Mouse (Mus musculus) brown adipose tissue, adult 24 weeks (tissue): ENCODE measurements around the gene Rpl13a. TPM values are rescaled to one million over a fixed set of nuclear protein-coding genes. Genes with fewer than 3 reads are reported as not detected.
"Not testable (repeated sequence)": the region's sequence is repeated elsewhere in the genome, so short reads cannot be mapped to it uniquely, and the experiment has no call there.

Source experiments
- H3K27ac ChIP-seq: fragments of 200-500 bp; replicated peaks from 2 replicates; pipeline ENCODE4 v1.5.1; 2012; ENCODE audit warnings: low read depth, mild to moderate bottlenecking, low read length
- H3K4me1 ChIP-seq: fragments of 200-500 bp; 2 replicates; pipeline ENCODE4 v1.6.1; 2012; ENCODE audit warnings: low read length, mixed read lengths; ENCODE audit not compliant: control insufficient read depth, insufficient read depth, insufficient read length
- H3K4me3 ChIP-seq: fragments of 200-500 bp; 2 replicates; pipeline ENCODE4 v1.5.1; 2012; ENCODE audit warnings: low read depth, mild to moderate bottlenecking, low read length, moderate library complexity; ENCODE audit not compliant: insufficient read depth
- polyA plus RNA-seq: library from polyadenylated mRNA; stranded (reverse); fragments of >200 nt; gene quantifications from 2 replicates; pipeline ENCODE4 v1.2.4, GENCODE M21; 2012; ENCODE audit not compliant: missing spikeins, insufficient read depth, insufficient read length

Gene Rpl13a
- polyA plus RNA-seq, 1 experiment, result 1,142 TPM

- H3K27ac ChIP-seq, result peak overlapping the region; percentile 89
Measured at GRCm38 (mm10) chr7:45102441-45102840, 26.1 kb downstream of the Rpl13a start.

GRCm38 (mm10) chr7:45100046-45100445, 28.5 kb downstream of the Rpl13a start:
- H3K4me3 ChIP-seq, result peak overlapping the region; percentile 38

More at GRCm38 (mm10) chr7:45102441-45102840, 26.1 kb downstream of the Rpl13a start:
- H3K4me3 ChIP-seq, result peak overlapping the region; percentile 76
- peaks cover 42% of the 10 kb centered on the region for H3K4me1 ChIP-seq

GRCm38 (mm10) chr7:45098541-45099240, 29.9 kb downstream of the Rpl13a start:
- peak overlapping the region; percentile 45 for H3K27ac ChIP-seq

More at GRCm38 (mm10) chr7:45100046-45100445, 28.5 kb downstream of the Rpl13a start:
- Histone ChIP-seq H3K27ac (peak overlapping the region; percentile 86), H3K4me1 (peaks cover 43% of the 10 kb centered on the region)

GRCm38 (mm10) chr7:45097479-45097878, 31.1 kb downstream of the Rpl13a start:
- H3K4me3 ChIP-seq, result no peak overlapping the region
- H3K27ac ChIP-seq, result peak overlapping the region; percentile 68
- peaks cover 37% of the 10 kb centered on the region for H3K4me1 ChIP-seq

More at GRCm38 (mm10) chr7:45098541-45099240, 29.9 kb downstream of the Rpl13a start:
- Histone ChIP-seq H3K4me3 (no peak overlapping the region), H3K4me1 (peaks cover 39% of the 10 kb centered on the region)

GRCm38 (mm10) chr7:45095965-45096364, 32.6 kb downstream of the Rpl13a start:
- not testable (repeated sequence) for H3K4me3 ChIP-seq, H3K27ac ChIP-seq
- H3K4me1 ChIP-seq, result peaks cover 30% of the 10 kb centered on the region

DNA sequence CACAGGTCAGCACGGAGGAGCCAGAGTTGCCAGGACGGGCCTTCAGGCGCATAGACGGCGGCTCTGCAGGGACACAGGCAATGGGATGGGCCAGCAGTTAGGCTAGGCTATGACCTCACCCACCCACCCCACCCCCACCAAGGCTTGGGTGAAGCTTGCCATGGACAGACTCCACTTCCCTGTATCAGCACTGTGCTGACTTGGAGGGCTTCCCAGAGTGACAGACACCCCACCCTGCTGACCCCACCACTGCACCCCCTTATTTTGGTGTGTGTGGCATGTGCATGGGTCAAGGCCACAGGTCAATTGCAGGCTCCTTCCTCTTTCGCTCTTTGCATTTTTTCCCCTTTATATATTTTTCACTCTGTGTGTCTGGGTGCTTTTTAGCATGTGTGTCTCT, 33.2 kb downstream of the Rpl13a start:
- Histone ChIP-seq H3K4me1 (peaks cover 26% of the 10 kb centered on the region), H3K4me3 (no peak overlapping the region), H3K27ac (peak overlapping the region; percentile 38; the same call in 1 of the 2 replicates)

DNA sequence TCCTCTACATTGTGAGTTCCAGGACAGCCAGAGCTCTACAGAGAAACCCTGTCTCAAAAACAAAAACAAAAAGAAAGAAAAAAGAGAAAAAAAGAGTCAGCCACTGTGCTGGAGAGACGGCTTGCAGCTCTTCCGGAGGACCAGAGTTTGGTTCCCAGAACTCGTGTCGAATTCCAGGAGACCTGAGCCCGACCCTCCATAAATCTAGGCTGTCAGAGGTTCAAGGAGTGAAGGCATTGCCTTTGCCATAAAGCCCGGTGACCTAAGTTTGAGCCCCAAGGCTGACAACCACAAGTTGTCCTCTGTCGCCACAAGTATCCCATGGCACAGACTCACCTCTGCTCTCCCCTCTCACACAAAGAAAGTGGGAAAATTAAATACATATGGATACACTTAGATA, 34.4 kb downstream of the Rpl13a start:
- no peak overlapping the region for H3K4me3 ChIP-seq
- no peak overlapping the region for H3K27ac ChIP-seq

DNA sequence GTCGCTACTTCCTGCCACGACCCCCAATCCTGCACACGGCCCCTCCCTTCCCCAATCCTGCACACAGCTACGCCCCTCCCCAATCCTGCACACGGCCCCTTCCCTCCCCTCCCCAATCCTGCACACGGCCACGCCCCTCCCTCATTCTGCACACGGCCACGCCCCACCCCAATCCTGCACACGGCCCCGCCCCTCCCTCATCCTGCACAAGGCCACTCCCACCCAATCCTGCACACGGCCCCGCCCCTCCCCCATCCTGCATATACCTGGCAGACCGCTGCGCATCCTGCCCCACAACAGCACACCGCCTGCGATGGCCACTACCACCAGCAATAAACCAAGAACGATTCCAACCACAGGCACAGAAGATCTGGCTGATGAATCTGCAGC, 35.0 kb downstream of the Rpl13a start:
- Histone ChIP-seq H3K4me3 (no peak overlapping the region), H3K4me1 (peaks cover 18% of the 10 kb centered on the region), H3K27ac (no peak overlapping the region)

More for the DNA sequence above, 34.4 kb downstream of the Rpl13a start:
- H3K4me1 ChIP-seq, result peaks cover 21% of the 10 kb centered on the region

DNA sequence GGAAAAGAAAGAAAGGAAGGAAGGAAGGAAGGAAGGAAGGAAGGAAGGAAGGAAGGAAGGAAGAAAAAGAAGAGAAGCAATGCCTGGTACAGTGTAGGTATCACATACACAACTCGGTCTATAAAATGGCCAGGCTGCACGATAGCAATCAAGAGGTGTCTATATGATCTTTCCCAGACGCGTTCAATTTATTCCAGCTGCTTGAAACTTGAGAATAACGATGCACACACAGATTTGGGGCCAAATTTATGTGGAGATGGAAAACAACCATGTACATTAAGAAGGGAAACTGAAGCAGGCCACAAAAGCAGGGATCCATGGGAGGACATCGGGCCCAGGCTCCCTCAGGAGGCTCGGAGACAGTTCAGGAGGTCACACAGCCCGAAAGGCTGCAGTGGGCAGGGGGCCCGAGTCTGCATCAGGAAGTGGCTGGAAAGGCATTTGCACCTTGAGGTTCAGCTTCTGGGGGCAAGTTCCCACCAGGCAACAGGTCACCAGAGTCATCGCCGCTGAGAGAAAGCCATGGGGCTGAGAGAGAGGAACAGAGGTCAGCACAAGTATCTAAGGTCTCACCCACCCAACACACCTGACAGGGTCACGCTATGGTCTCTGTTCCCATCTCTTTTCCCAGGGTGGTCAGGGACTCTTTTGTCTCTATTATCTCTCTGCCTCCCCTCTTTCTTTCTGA, 35.6 kb downstream of the Rpl13a start:
- Histone ChIP-seq H3K27ac (no peak overlapping the region), H3K4me1 (peaks cover 12% of the 10 kb centered on the region), H3K4me3 (no peak overlapping the region)

GRCm38 (mm10) chr7:45092048-45092447, 36.5 kb downstream of the Rpl13a start, which contains the start of gene Rcn3:
Rcn3 (minus strand) TSS chr7:45092221.
- Histone ChIP-seq H3K4me1 (peaks cover 5% of the 10 kb centered on the region; the same call in 1 of the 2 replicates), H3K27ac (no peak within 1 kb of the TSS), H3K4me3 (peak within 1 kb of the TSS; percentile 40)

DNA sequence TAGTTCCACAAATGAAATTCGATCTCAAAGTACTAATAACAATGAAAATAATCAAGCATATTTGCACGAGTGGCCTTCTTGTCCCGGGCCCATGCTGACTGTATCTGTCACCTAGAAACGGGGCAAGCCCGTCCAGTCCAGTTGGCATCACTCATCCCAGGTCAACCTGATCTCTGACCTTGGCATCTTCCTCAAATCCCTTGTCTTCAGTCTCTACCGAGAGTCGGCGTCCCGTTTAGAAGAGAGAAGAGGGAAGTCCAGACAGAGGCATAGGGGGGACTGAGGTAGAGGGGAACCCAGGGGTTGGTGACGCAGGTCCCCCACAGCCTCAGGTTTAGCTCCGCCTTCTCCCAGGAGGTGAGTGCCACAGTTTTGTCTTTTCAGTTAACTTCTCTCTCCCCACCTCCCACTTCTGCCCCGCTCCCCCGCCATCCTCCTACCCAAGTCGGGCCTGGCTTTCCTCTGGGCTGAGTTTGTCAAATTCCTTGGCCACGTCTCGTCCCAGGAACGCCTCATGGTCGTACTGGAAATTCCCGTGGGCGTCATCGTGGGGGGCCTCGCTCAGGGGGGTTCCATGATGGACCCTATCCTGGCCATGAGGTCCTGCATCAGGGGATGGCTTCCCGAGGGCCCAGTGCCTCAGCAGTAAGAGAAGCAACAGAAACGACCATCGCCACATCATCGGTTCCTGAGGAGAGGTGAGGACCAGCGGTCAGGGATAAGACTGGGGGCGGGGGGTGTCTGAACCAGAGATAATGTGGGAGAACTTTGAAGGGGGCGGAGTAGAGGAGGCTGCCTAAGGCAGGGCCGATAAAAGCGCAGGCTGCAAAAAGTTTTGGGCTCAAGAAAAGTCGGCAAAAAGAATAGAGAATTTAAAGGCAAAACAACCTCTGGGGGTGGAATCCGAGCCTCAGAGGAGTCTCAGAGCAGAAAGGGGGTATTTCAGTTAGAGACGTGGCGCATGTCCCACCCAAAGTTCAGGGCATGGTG, 37.3 kb downstream of the Rpl13a start:
- Histone ChIP-seq H3K4me1 (peaks cover 5% of the 10 kb centered on the region; the same call in 1 of the 2 replicates), H3K4me3 (peak overlapping the region; percentile 40), H3K27ac (no peak overlapping the region)

DNA sequence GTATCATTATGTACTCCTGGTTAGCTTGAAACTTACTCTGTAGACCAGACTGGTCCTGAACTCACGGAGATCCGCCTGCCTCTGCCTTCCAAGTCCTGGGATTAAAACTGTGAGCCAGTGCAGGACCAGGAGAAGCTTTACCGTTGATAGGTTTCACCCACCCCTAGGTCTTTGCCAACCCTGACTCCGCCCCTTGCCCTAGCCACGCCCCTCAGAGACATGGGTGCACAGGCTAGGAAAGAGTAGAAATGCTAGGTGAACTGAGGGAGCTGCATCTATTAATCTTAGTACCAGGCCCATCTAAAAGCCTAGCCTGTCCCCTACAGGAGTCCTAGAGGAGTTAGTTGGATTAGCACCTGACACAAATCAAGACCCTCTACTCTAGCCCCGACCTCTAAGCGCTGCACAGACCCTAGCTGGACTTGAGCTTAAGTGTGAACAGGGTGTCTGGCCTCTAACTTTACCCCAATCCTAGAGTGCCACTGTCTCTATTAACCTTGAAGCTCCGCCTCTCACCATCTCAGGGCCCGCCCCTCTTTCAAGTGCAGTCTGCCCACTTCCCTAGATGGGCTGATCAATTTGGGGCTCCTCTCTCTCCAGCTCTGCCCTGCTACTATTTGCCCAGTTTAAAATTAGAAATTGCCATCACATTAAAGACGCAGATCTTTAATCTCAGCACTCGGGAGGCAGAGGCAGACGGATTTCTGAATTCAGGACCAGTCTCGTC, 38.1 kb downstream of the Rpl13a start:
- no peak overlapping the region for H3K27ac ChIP-seq
- peak overlapping the region; percentile 40; the same call in 1 of the 2 replicates for H3K4me3 ChIP-seq
- H3K4me1 ChIP-seq, result peaks cover 5% of the 10 kb centered on the region; the same call in 1 of the 2 replicates

DNA sequence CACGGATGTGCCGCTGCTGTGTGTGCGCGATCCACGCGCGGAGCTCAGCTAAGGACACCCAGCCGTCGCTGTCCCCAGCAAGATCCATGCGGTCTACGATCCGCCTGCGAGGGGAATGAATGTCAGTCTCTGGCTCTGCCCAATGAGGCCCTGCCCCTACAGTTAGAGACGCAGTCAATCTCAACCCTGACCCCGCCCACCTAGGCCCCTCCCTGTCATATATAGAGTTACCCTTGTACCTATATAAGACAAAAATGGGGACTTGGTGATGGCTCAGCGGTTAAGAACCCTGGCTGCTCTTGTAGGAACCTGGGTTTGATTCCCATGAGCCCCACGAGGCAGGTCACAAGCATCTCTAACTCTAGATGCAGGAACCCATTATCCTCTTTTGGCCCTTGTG, 40.0 kb downstream of the Rpl13a start:
- no peak overlapping the region for H3K4me3 ChIP-seq
- H3K27ac ChIP-seq, result no peak overlapping the region

GRCm38 (mm10) chr7:45086084-45086483, 42.5 kb downstream of the Rpl13a start:
- H3K4me3 ChIP-seq, result no peak overlapping the region
- no peak overlapping the region for H3K27ac ChIP-seq
- peaks cover 10% of the 10 kb centered on the region for H3K4me1 ChIP-seq

More for the DNA sequence above, 40.0 kb downstream of the Rpl13a start:
- peaks cover 5% of the 10 kb centered on the region; the same call in 1 of the 2 replicates for H3K4me1 ChIP-seq
